Mouse (Mus musculus) heart, embryonic 14.5 days (tissue): ENCODE measurements around the gene Mrpl30. TPM values are rescaled to one million over a fixed set of nuclear protein-coding genes. Genes with fewer than 3 reads are reported as not detected.

Source experiments
- ATAC-seq: fragments of 200-750 bp; cut with Nextera tagmentation; 2 replicates; pipeline ENCODE4 v1.8.0; 2017; ENCODE audit warnings: low read depth, moderate TSS enrichment; ENCODE audit not compliant: insufficient number of reproducible peaks, insufficient read depth, low FRiP score
- H3K27ac ChIP-seq, 2 experiments: fragments of 200-500 bp in 1 of 2; fragments of 300-500 bp in 1 of 2; sonication (generic) in 1 of 2; replicated peaks in 1 of 2; 2 replicates each; pipeline ENCODE4 v1.5.1; 2012 to 2014; ENCODE audit warnings: low read depth in 2 of 2, low read length in 2 of 2, control low read depth in 1 of 2, mild to moderate bottlenecking in 1 of 2, mixed read lengths in 1 of 2; ENCODE audit not compliant: control insufficient read depth in 1 of 2, insufficient read depth in 1 of 2
- H3K27me3 ChIP-seq: fragments of 300-500 bp; sonication (generic); 2 replicates; pipeline ENCODE4 v1.6.1; 2014; ENCODE audit warnings: mild to moderate bottlenecking, low read length, control low read depth; ENCODE audit not compliant: control insufficient read depth, insufficient read depth
- H3K36me3 ChIP-seq: fragments of 300-500 bp; sonication (generic); 2 replicates; pipeline ENCODE4 v1.6.1; 2014; ENCODE audit warnings: mild to moderate bottlenecking, control low read depth, low read length, mixed read lengths; ENCODE audit not compliant: control insufficient read depth, insufficient read depth
- H3K4me1 ChIP-seq, 2 experiments: fragments of 200-500 bp in 1 of 2; fragments of 300-500 bp in 1 of 2; sonication (generic) in 1 of 2; 2 replicates each; pipeline ENCODE4 v1.6.1; 2012 to 2014; ENCODE audit warnings: low read length in 2 of 2, control low read depth in 1 of 2, mixed read lengths in 1 of 2; ENCODE audit not compliant: control insufficient read depth in 2 of 2, insufficient read depth in 2 of 2
- H3K4me2 ChIP-seq: fragments of 300-500 bp; sonication (generic); 2 replicates; pipeline ENCODE4 v1.6.1; 2014; ENCODE audit warnings: mild to moderate bottlenecking, low read length
- H3K4me3 ChIP-seq, 2 experiments: fragments of 200-500 bp in 1 of 2; fragments of 300-500 bp in 1 of 2; sonication (generic) in 1 of 2; 2 replicates each; pipeline ENCODE4 v1.5.1; 2012 to 2014; ENCODE audit warnings: low read length in 2 of 2, mild to moderate bottlenecking in 2 of 2, control low read depth in 1 of 2, low read depth in 1 of 2, moderate library complexity in 1 of 2; ENCODE audit not compliant: control insufficient read depth in 1 of 2, insufficient read depth in 1 of 2
- H3K9ac ChIP-seq: fragments of 300-500 bp; sonication (generic); 2 replicates; pipeline ENCODE4 v1.6.1; 2014; ENCODE audit warnings: mild to moderate bottlenecking, low read length
- H3K9me3 ChIP-seq: fragments of 300-500 bp; sonication (generic); 2 replicates; pipeline ENCODE4 v1.6.1; 2016; ENCODE audit warnings: low read length, control low read depth; ENCODE audit not compliant: control insufficient read depth
- WGBS: fragments of 180-500 bp; shearing (Covaris S2); extraction: QIAGEN DNeasy Blood & Tissue Kit; methylation state at CpG from one replicate; pipeline ENCODE4 v1.1.7; 2014; 5-methylcytosine and 5-hydroxymethylcytosine counted together
- polyA plus RNA-seq: library from polyadenylated mRNA; unstranded; fragments of >200 nt; fragmentation: Nextera tagmentation; extraction: Ambion mirVana; gene quantifications from 2 replicates; pipeline ENCODE4 v1.2.1, GENCODE M21; 2014

Mrpl30 gene
- polyA plus RNA-seq, 1 experiment from 2014 or later: 331 TPM

- no peak overlapping the region for H3K9ac ChIP-seq
- H3K4me2 ChIP-seq: no peak overlapping the region
- H3K9me3 ChIP-seq: no peaks in the 10 kb centered on the region; the same call in 1 of the 2 replicates
- H3K36me3 ChIP-seq: no peaks in the 10 kb centered on the region
- H3K4me1 ChIP-seq: peaks cover 4 to 5% of the 10 kb centered on the region in 2 experiments; a peak in 2 of 4 replicates
- H3K27ac ChIP-seq: no peak overlapping the region
- H3K27me3 ChIP-seq: no peaks in the 10 kb centered on the region; the same call in 1 of the 2 replicates
- ATAC-seq: no peak
- no peak overlapping the region for H3K4me3 ChIP-seq
- 65% methylated on average over 1 of the region's 1 CpGs for WGBS
Observed at GRCm38 (mm10) chr1:37867056-37867455, 23.2 kb upstream of the Mrpl30 start.

- Histone ChIP-seq H3K9me3 (no peaks in the 10 kb centered on the region; the same call in 1 of the 2 replicates), H3K4me3 (no peak overlapping the region), H3K36me3 (no peaks in the 10 kb centered on the region), H3K27ac (no peak overlapping the region), H3K4me1 (peaks cover 5 to 7% of the 10 kb centered on the region in 2 experiments; a peak in 2 of 4 replicates), H3K9ac (no peak overlapping the region), H3K27me3 (no peaks in the 10 kb centered on the region; the same call in 1 of the 2 replicates), H3K4me2 (no peak overlapping the region)
- ATAC-seq: no peak
- 63% methylated on average over 10 of the region's 10 CpGs for WGBS
Observed at GRCm38 (mm10) chr1:37867684-37868322, 22.5 kb upstream of the Mrpl30 start.

GRCm38 (mm10) chr1:37868640-37869039 is 21.6 kb upstream of the Mrpl30 start:
- Histone ChIP-seq H3K36me3 (no peaks in the 10 kb centered on the region), H3K27me3 (no peaks in the 10 kb centered on the region; the same call in 1 of the 2 replicates), H3K27ac (no peak overlapping the region), H3K4me3 (no peak overlapping the region), H3K4me1 (peaks cover 5 to 11% of the 10 kb centered on the region in 2 experiments; a peak in 2 of 4 replicates), H3K9ac (no peak overlapping the region), H3K4me2 (no peak overlapping the region), H3K9me3 (no peaks in the 10 kb centered on the region; the same call in 1 of the 2 replicates)
- no peak for ATAC-seq
- 54% methylated on average over 10 of the region's 10 CpGs for WGBS

- Histone ChIP-seq H3K4me2 (no peak overlapping the region), H3K4me1 (peaks cover 5 to 11% of the 10 kb centered on the region in 2 experiments; a peak in 2 of 4 replicates), H3K27me3 (no peaks in the 10 kb centered on the region; the same call in 1 of the 2 replicates), H3K9ac (no peak overlapping the region), H3K9me3 (no peaks in the 10 kb centered on the region; the same call in 1 of the 2 replicates), H3K4me3 (no peak overlapping the region), H3K27ac (no peak overlapping the region), H3K36me3 (no peaks in the 10 kb centered on the region)
- WGBS: 66% methylated on average over 2 of the region's 2 CpGs
- ATAC-seq: no peak
Observed at GRCm38 (mm10) chr1:37869362-37869761, 20.9 kb upstream of the Mrpl30 start.

GRCm38 (mm10) chr1:37871704-37872103 is 18.6 kb upstream of the Mrpl30 start, which contains the start of gene Lipt1:
TSS of gene Lipt1 (plus strand) at chr1:37871738.
- WGBS: 3% methylated on average over 7 of the region's 7 CpGs
- peak; percentile 66 for ATAC-seq
- Histone ChIP-seq H3K4me3 (peak within 1 kb of the TSS; percentile 58 to 63), H3K27me3 (no peaks in the 10 kb centered on the region; the same call in 1 of the 2 replicates), H3K36me3 (peaks cover 21% of the 10 kb centered on the region), H3K4me1 (peaks cover 2 to 7% of the 10 kb centered on the region in 2 experiments; a peak in 2 of 4 replicates), H3K4me2 (peak within 1 kb of the TSS; percentile 87), H3K9me3 (peaks cover 3% of the 10 kb centered on the region; the same call in 1 of the 2 replicates), H3K9ac (peak within 1 kb of the TSS; percentile 73), H3K27ac (peak within 1 kb of the TSS; percentile 77 to 80)

- peak overlapping the region; percentile 73 for H3K9ac ChIP-seq
- peaks cover 2 to 7% of the 10 kb centered on the region in 2 experiments; a peak in 2 of 4 replicates for H3K4me1 ChIP-seq
- peak; percentile 89 for ATAC-seq
- H3K36me3 ChIP-seq: peaks cover 28% of the 10 kb centered on the region
- H3K27ac ChIP-seq: peak overlapping the region; percentile 77 to 80
- peak overlapping the region; percentile 58 to 63 for H3K4me3 ChIP-seq
- H3K9me3 ChIP-seq: peaks cover 3% of the 10 kb centered on the region; the same call in 1 of the 2 replicates
- no peaks in the 10 kb centered on the region; the same call in 1 of the 2 replicates for H3K27me3 ChIP-seq
- 6% methylated on average over 33 of the region's 33 CpGs for WGBS
- H3K4me2 ChIP-seq: peak overlapping the region; percentile 87
Observed at GRCm38 (mm10) chr1:37872131-37873067, 17.9 kb upstream of the Mrpl30 start.

DNA sequence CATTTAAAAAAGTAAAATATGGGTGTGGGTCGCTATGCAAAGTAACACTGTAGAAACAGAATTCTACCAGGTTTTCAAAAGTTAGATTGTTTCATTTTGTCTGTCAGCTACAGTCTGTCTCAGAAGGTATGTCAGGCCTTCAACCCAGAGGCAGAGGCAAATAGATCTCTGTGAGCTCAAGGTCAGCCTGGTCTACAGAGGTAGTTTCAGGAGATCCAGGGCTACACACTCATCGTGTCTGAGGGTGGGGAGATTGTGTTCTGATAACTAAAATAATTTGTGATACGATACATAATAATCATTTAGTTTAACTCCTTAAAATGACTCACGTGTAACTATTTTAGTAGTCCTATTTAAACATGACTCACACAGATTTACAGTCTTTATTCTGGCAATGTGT is 17.1 kb upstream of the Mrpl30 start:
- peaks cover 2 to 7% of the 10 kb centered on the region in 2 experiments; a peak in 2 of 4 replicates for H3K4me1 ChIP-seq
- 84% methylated on average over 4 of the region's 4 CpGs for WGBS
- peaks cover 35% of the 10 kb centered on the region for H3K36me3 ChIP-seq
- H3K9me3 ChIP-seq: peaks cover 3% of the 10 kb centered on the region; the same call in 1 of the 2 replicates
- H3K9ac ChIP-seq: peak overlapping the region; percentile 73; the same call in 1 of the 2 replicates
- H3K4me3 ChIP-seq: no peak overlapping the region
- H3K27me3 ChIP-seq: no peaks in the 10 kb centered on the region; the same call in 1 of the 2 replicates
- no peak for ATAC-seq
- H3K27ac ChIP-seq: no peak overlapping the region
- H3K4me2 ChIP-seq: peak overlapping the region; percentile 87
